Mouse (Mus musculus) c-Kit-positive CD71-positive TER-119-positive erythroid progenitor cells, embryonic 14.5 days (primary cell): ENCODE measurements around the gene Zfp599.
A peak's percentile ranks its signal among the peaks of the same experiment; 100 is the strongest.
"Not testable (repeated sequence)": the region's sequence is repeated elsewhere in the genome, so short reads cannot be mapped to it uniquely, and the experiment has no call there.

Source experiments
- DNase-seq: peaks from one replicate; pipeline ENCODE4 v3.0.0-alpha.2; 2013; ENCODE audit warnings: low spot score

Zfp599 gene

DNA sequence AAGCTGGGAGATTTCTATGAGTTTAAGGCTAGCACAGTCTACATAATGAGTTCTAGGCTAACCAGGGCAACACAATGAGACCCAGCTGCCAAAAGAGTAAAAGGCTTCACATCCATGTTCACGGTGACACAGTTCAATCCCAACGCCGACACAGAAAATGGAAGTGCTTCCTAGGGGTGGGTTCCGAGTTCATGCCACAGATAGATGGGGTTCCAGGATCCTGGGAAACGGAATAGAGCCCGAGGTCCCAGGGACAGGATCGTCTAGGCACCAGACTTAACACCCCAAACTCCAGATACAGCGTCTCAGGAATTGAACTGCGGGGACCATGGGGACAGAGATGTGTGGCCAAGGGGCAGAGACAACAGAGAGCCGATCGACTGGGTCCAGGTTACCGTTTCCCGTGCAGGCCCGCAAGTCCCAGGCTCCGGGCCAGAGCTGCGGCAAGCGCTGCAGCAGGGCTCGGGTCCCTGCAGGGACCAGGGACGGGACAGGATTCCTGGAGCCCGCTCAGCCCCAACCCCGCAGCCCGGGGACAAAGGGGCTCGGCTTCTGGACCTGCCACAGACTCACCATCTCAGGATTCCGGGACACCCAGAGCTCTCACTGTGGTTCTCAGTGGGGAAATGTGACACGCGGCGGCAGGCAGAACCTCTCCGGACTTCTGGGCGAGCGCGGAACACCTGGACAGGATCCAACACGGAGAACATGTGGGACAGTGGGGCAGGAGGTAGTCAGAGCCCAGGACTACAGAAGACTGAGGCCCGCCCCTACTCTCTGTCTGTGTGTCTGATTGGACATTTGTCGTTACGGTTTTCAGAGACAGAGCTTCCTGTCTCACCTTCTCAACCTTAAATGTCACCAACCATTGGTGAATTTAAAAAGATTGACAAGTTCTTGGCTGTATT is at the start of gene Zfp599:
Gene Zfp599 (minus strand): TSS at position 712 of the 908 bp plus-strand sequence.
- peak; percentile 77 for DNase-seq

DNA sequence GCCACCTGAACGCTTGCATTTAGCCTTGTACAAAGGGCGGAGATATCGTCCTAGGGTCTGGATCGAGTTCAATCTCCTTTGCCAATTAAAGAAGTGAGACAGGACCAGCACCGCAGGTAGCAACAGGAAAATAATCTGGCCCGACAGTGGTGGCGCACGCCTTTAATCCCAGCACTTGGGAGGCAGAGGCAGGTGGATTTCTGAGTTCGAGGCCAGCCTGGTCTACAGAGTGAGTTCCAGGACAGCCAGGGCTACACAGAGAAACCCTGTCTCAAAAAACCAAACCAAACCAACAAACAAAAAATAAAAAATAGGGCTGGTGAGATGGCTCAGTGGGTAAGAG is 48.2 kb upstream of the Zfp599 start:
- DNase-seq: not testable (repeated sequence)

DNA sequence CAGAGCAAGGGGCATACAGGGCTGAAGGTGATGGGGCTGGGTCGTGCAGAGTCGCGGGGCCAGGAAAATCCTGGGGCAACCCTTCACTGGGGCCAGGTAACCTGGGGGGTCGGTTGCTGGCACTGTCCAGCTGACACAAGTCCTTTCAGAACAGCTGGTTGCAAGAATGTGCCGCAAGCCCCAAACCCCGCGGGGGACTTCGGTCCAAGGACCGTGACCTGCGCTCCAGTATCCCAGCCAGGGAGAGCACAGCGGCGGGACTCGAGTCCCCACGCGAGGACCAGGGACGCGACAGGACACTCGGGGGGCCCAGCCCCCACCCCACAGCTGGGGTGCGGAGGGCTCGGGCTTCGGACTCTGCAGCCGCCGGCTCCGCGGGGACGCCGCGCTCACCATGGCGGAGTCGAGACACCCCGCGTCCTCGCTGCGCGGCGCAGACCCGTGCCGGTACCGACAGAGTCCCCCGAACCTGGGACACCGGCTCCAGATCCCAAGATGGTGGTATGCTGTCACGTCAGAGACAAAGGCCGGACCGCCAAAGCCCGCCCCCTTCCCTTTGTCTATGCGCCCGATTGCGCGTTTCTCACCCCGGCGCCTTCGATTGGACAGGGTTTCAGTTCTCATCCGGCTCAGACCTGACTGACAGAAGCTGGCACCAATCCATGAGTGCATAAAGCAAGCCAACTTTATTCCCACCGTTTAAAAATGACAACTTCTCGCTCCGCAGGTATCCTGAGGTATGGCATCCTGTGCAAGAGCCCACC is 47.6 kb upstream of the Zfp599 start, which contains the start of gene Zfp810:
Gene Zfp810 (minus strand): TSS at position 493 of the 764 bp plus-strand sequence.
- peak; percentile 90 for DNase-seq

DNA sequence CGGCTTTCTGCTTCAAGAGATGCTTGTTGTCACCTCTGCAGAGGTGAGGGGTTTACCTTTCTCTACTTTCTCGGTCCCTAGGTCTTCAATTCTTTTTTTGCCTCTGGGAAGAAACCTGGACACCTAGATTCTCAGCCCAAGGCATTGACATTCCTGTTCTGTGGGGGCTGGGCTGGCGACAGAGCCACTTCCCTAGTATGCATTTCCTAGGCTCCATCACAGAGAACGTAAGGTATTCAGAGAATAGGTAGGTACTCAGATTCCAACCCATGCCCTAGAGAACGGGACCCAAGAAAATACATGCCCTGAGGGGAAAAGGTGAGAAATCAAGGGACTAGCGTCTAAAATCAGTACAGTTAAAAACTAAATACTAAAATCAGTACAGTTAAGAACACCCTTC is 47.0 kb upstream of the Zfp599 start:
- DNase-seq: no peak

DNA sequence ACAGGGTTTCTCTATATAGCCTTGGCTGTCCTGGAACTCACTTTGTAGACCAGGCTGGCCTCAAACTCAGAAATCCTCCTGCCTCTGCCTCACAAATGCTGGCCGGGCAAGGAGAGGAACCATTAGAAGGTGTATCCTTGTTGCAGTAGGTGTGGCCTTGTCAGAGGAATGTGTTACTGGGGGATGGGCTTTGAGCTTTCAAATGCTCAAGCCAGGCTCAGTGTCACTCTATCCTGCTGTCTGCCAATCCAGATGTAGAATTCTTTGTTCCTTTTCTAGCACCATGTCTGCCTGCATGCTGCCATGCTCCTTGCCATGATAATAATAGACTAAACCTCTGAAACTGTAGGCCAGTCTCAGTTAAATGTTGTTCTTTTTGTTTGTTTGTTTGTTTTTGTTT is 42.5 kb upstream of the Zfp599 start:
- DNase-seq: no peak

DNA sequence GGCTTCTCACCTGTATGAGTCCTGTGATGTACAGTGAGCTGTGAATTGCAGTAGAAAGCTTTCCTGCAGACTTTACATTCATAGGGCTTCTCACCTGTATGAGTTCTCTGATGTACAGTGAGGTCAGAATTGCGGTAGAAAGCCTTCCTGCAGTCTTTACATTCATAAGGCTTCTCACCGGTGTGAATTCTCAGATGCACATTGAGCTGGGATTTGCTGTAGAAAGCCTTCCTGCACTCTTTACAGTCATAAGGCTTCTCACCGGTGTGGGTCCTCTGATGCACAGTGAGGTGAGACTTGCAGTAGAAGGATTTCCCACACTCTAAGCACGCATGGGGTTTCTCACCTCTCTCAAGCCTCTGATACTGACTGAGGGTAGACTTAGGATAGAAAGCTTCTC is 19.0 kb upstream of the Zfp599 start:
- no peak for DNase-seq

DNA sequence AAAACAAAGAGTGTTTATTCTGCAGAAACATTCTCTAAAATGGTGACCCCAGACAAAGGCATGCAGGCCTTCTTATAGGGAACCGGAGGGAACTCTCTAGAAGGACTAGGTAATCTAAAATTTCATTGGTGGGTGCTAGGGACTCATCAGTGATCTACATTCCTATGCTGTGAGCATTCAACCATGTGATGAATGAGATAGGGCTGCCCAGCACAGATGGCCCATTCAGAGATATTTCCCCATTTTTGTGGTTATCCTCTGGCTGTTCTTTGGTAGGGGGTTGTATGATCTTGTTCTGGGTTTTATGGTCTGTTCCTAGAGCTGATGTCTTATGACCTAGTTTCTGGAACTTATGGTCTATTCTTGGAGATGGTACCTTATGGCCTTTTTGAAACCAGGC is 9.2 kb upstream of the Zfp599 start:
- no peak for DNase-seq

DNA sequence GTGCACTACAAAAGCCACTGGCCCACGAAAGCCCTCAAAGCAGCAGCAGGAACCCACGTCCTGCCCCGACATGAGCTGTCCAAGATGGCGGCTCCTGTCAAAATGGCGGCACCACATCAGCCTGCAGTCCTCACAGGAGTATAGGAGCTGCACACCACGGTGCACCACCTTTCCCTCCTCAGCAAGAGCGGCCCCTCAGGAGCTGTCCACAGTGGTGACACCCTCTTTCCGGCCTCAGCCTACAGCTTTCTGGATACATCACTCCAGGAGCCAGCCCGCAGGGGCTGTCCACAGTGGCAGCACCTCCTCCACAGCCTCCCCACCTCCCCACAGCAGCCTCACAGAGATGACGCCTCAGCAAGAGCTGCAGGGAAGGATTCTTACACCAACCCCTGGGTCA is 2.9 kb upstream of the Zfp599 start:
- no peak for DNase-seq

DNA sequence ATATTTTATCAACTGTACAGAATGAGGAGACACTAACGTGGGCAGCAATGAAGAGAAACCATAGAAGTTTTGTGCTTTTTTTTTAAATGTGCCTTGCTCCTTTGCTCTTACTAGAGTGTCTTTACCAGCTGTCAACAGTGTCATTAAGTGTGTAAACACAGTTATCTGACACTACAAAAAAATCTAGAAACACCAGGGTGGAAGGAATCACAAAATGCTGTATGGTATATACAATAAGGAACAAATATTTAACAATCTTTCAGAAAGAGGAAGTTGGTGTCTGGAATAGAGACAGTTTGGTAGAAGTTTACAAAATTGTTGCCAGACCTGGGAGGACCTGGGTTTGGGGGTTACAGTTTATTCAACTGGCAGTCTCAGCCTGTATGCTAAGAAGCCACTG is 1.9 kb upstream of the Zfp599 start:
- DNase-seq: no peak

DNA sequence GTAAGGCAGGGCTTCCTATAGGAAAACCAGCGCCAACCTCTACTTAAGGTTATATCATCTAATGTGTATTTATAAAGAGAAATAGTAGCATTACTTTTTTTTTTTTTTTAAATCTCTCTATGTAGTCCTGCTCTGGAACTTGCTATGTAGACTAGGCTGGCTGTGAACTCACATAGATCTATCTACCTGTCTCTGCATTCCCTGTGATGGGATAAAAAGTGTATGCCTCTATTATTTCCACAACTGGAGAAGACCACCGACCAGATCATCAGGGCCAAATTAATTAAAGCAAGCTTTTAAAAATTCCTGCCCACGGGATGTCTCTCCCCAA is 362 bp upstream of the Zfp599 start:
- DNase-seq: no peak

DNA sequence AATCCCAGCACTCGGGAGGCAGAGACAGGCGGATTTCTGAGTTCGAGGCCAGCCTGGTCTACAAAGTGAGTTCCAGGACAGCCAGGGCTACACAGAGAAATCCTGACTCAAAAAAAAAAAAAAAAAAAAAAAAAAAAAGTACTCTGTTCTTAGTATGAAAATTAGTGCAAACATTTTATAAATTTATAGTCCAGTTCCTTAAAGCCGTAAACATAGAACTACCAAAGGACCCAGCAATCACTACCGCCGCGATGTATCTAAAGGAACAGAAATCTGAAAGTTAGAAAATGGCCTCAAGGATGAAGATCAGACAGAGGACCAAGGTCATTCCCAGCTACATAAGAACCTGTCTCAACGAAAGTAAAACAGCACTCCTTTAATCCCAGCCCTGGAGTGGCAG is 911 bp downstream of the Zfp599 start:
- DNase-seq: no peak

DNA sequence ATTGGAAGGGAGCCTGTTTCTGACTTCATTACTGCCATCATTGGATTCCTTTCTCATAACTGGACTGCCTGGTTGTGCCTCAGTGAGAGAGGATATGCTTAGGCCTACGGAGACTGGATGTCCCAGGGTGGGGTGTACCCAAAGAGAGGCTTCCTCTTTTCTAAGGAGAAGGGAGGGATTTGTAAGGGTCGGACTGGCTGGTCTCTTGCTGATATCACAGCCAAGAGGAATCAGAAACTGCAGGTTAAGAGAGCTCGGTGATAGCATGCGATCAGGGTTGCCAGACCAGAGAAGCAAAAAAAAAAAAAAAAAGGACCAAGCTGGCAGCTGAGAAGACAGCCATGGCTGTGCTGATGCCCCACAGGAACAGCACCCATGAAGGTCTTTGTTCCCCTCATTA is 3.1 kb downstream of the Zfp599 start:
- DNase-seq: no peak

DNA sequence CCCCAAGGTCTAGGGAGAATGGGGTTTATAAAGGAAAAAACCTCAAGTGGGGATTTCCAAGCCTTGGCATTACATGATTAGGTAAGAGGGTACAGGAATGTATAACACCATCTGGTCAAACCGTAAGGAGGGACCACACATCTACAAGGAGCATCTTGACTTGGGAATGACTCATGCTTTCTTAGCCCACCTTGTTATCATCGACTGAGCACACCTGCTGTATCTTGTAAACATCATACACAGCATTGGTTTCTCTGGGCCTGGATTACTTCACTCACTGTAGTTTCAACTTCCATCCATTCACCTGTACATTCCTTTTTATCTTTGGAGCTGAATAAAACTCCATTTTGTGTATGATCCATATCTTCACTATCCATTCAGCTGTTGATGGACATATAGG is 15.5 kb downstream of the Zfp599 start:
- DNase-seq: no peak

DNA sequence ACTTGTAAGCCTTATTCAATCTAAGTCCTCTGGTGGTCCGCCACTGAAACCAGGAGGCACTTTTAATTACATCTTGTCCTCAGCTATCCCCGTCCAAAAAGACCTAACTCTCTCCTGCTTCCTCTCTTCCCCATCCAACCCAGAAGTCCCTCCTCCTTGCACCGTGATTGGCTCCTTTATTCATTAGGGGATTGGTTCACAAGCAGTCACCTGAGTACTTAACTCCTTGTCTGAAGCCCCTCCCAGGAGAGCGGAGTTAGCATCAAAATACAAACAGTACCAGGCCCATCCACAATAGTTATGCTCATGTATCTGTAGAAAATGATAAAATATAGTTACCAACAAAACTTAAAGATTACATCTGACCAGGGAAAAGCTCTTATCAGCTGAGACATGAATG is 19.7 kb downstream of the Zfp599 start:
- DNase-seq: no peak

DNA sequence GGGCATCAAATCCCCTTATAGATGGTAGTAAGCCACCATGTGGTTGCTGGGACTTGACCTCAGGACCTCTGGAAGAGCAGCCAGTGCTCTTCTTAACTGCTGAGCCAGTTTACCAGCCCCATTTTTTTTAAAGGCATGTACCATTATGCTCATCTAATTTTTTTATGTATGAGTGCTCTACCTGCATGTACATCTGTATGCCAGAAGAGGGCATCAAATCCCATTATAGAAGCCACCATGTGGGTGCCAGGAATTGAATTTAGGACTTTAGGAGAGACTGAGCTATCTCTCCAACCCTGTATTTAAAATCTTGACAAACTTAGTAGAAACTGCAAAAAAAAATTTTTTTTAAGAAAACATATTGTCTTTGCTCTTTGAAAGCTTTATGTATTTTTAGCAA is 29.1 kb downstream of the Zfp599 start:
- DNase-seq: peak; percentile 21

DNA sequence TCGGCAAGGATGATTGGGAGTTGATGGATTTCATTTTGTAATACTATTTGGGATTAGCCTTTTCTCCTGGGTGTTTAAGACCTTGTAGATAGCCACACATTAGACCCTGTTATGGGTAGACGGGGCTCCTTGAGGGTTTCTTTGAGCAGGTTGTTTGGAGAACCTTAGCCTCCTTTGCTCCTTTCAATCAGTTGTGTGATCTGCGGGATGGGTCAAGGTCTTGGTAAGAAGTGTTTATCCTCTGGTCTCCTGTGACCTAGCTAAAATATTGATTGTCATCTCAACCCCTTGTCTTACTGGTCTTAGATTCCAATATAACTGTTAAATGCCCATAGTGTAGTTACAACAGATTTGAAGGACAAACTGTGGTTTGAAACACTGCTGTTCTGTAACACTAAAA is 29.6 kb downstream of the Zfp599 start:
- no peak for DNase-seq

DNA sequence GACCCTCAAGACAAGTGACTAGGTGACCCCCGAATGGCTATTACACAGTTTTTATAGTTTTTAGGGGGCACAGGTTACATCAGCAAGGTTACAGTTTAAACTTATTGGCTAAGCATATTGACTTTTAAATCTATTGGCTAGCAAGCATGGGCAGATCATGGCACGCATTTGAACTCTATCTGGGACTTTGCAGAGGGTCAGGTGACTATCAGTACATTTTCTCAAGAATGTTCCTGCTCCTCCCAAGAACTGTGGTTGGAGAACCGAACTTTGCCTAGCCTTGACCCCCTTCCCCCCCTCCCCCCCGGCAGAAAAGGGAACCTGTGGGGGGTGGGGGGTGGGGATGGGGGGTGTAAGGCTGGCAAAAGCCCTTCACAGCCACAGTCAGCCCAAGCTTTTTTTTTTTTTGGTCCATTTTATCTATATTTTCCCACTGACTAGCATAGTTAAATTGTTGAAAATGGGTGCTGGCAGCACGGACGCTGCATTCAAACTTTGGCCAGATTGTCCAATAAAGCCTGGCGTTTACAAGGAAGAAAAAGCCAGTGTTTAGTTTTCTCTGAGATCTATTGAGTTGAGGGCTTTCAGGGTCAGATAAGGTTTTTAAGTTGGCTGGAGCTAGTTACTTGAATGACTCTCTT is 30.2 kb downstream of the Zfp599 start:
- DNase-seq: no peak

DNA sequence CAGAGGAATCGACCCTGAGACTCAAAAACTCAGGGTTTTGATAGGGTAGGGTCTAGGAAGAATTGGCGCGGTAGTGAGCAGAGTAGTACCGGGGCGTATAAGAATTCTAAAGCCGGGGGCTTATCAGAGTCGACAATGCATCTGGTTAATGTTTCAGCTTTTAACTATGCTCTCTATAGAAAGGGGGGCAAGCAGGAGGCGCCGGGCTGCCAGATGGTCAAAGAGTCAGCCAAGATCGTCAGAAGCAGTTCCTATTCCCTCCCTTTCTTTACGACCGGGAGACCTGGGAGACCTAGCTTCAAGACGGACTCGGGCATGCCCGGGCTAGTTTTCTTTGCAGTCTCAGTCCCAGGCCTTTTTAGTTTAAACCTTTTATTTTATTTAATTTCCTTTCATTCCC is 32.8 kb downstream of the Zfp599 start:
- no peak for DNase-seq

DNA sequence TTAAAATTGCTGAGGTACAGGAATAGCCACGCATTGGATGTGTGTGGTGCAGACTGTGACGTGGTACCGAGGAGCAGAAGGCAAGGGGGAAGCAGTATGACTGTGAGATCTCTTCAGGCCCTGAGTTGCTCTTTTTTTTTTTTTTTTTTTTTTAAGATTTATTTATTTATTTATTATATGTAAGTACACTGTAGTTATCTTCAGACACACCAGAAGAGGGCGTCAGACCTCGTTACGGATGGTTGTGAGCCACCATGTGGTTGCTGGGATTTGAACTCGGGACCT is 33.4 kb downstream of the Zfp599 start:
- DNase-seq: not testable (repeated sequence)

DNA sequence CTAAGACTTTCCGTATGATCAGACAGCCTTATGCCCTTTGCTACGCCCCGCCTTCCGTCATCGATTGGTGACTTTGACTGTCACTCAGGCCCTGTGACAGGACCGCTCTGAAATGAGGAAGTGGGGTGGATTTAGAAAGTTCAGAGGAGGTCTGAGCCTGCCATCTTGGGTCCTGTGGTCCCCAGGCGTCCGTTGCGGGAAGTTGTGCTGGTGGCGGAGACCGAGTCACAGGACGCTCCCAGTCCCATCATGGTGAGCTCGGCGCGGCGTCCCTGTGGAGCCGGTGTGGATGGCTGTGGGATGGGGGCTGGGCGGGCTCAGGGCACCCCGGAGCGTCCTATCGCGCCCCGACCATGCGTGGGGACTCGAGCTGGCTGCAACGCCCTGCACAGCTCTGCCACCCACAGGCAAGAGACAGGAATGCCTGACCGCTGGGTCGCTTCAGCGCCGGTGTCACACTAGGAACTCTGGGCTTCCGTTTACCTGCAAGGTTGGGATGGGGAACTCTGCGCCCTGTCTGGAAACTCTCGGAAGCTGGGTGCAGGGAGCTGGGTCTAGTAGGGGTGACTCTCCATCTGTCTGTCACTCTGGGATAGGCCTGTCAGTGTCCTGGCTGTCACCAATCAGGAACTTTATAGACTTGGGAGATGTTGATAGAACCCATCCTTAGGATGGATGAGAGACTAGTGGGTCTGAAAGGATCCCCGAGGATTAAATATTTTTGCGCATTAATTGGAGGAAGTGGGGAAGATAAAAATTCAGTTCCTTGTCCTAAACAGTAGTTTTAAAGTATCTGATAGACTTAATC is 33.9 kb downstream of the Zfp599 start, which contains the start of gene Zfp809:
Gene Zfp809 (plus strand): TSS at position 134 of the 808 bp plus-strand sequence.
- DNase-seq: peak; percentile 99

DNA sequence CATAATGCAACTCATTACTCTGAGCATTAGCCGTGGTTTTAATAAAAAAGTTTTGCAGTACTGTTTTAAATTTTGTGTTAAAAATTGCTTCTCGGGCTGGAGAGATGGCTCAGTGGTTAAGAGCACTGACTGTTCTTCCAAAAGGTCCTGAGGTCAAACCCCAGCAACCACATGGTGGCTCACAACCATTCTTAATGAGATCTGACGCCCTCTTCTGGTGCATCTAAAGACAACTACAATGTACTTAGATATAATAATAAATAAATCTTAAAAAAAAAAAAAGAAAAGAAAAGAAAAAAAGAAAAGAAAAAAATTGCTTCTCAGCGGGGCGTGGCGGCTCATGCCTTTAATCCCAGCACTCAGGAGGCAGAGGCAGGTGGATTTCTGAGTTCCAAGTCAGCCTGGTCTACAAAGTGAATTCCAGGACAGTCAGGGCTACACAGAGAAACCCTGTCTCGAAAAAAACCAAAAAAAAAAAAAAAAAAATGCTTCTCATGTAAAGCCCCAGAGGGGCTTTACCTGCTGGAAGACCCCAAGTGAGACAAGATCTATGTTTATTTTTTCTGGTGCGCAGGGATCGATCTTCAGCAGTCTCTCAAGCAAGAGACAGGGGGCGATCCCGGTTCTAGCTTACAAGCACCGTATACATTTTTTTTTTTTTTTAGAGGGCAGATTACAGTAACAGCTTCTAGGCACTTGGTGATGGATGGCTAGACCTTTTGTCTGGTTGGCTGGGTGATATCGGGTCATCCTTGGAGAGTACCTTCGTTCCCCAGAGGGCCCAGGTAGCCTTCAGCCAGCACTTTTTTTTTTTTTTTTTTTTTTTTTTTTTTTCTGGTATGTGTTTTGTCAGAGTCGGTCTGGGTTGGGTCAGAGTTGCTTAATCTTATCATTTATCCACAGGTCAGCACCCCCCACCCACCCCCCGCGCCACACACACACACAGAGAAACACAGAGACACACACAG is 34.9 kb downstream of the Zfp599 start:
- DNase-seq: peak; percentile 58
